Mouse (Mus musculus) heart, embryonic 15.5 days (tissue): ENCODE measurements at regions not wholly inside any gene's neighbourhood (a gene's known extent, or its start where the extent isn't known, plus 50 kb on each side); places are given as distances from the start of the nearest gene placed in this dataset.

Source experiments
- ATAC-seq: fragments of 200-750 bp; cut with Nextera tagmentation; replicated peaks from 2 replicates; pipeline ENCODE4 v1.8.0; 2017; ENCODE audit warnings: low read depth, moderate TSS enrichment; ENCODE audit not compliant: insufficient number of reproducible peaks, insufficient read depth, low FRiP score
- H3K27ac ChIP-seq: fragments of 300-500 bp; sonication (generic); 2 replicates; pipeline ENCODE4 v1.5.1; 2015; ENCODE audit warnings: mild to moderate bottlenecking, inconsistent platforms
- H3K27me3 ChIP-seq: fragments of 300-500 bp; sonication (generic); 2 replicates; pipeline ENCODE4 v1.6.1; 2015; ENCODE audit warnings: inconsistent platforms
- H3K36me3 ChIP-seq: fragments of 300-500 bp; sonication (generic); 2 replicates; pipeline ENCODE4 v1.6.1; 2015; ENCODE audit warnings: mild to moderate bottlenecking, inconsistent platforms
- H3K4me1 ChIP-seq: fragments of 300-500 bp; sonication (generic); replicated peaks from 2 replicates; pipeline ENCODE4 v1.6.1; 2015; ENCODE audit warnings: inconsistent platforms
- H3K4me2 ChIP-seq: fragments of 300-500 bp; sonication (generic); 2 replicates; pipeline ENCODE4 v1.6.1; 2015; ENCODE audit warnings: inconsistent platforms, mild to moderate bottlenecking, moderate library complexity
- H3K4me3 ChIP-seq: fragments of 300-500 bp; sonication (generic); 2 replicates; pipeline ENCODE4 v1.5.1; 2015; ENCODE audit warnings: mild to moderate bottlenecking, inconsistent platforms
- H3K9ac ChIP-seq: fragments of 300-500 bp; sonication (generic); 2 replicates; pipeline ENCODE4 v1.6.1; 2015; ENCODE audit warnings: mild to moderate bottlenecking, inconsistent platforms
- H3K9me3 ChIP-seq: fragments of 300-500 bp; sonication (generic); replicated peaks from 2 replicates; pipeline ENCODE4 v1.6.1; 2016; ENCODE audit warnings: inconsistent platforms
- WGBS: fragments of 180-500 bp; shearing (Covaris S2); methylation state at CpG from one replicate; pipeline ENCODE4 v1.1.7; 2015; ENCODE audit warnings: mixed read lengths; 5-methylcytosine and 5-hydroxymethylcytosine counted together

- 76% methylated on average over 5 of the region's 5 CpGs for WGBS
- Histone ChIP-seq H3K9ac (no peak overlapping the region), H3K9me3 (no peaks in the 10 kb centered on the region), H3K4me3 (no peak overlapping the region), H3K36me3 (no peaks in the 10 kb centered on the region), H3K4me1 (no peaks in the 10 kb centered on the region; the same call in 1 of the 2 replicates), H3K4me2 (no peak overlapping the region), H3K27me3 (no peaks in the 10 kb centered on the region), H3K27ac (no peak overlapping the region)
- ATAC-seq: no peak
These were observed 95.6 kb upstream of the Chd2 start for GRCm38 (mm10) chr7:73637101-73637809.

GRCm38 (mm10) chr7:73635422-73635821 is 93.8 kb upstream of the Chd2 start:
- H3K4me1 ChIP-seq: no peaks in the 10 kb centered on the region; the same call in 1 of the 2 replicates
- no peak overlapping the region for H3K27ac ChIP-seq
- H3K36me3 ChIP-seq: no peaks in the 10 kb centered on the region
- no peak overlapping the region for H3K4me2 ChIP-seq
- no peak for ATAC-seq
- H3K9me3 ChIP-seq: no peaks in the 10 kb centered on the region
- 88% methylated on average over 9 of the region's 9 CpGs for WGBS
- H3K9ac ChIP-seq: no peak overlapping the region
- H3K4me3 ChIP-seq: no peak overlapping the region
- no peaks in the 10 kb centered on the region for H3K27me3 ChIP-seq

- Histone ChIP-seq H3K27me3 (no peaks in the 10 kb centered on the region), H3K9ac (no peak overlapping the region), H3K36me3 (no peaks in the 10 kb centered on the region), H3K4me3 (no peak overlapping the region), H3K4me1 (0 out of 2 replicates have a peak, but pooled peaks cover 2% of the 10 kb centered on the region), H3K9me3 (no peaks in the 10 kb centered on the region), H3K4me2 (no peak overlapping the region), H3K27ac (no peak overlapping the region)
- 55% methylated on average over 7 of the region's 7 CpGs for WGBS
- no peak for ATAC-seq
These were observed 89.2 kb upstream of the Chd2 start for GRCm38 (mm10) chr7:73630790-73631189.

DNA sequence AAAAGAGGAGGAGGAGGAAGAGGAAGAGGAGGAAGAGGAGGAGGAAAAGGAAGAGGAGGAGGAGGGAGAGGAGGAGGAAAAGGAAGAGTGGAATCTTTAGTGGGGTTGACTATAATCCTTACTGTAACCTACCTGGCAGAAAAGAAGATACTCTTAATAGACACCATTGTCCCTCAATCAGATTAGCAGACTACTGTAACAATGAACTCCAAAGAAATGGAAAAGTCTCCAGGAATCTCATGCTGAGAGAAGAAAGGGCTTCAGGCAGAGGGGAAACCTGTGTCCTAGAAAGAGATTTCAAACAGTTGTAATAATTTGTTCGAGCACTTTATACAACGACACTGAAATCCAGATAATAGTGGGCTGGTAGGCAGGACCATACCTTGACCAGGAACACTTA is 87.6 kb upstream of the Chd2 start:
- ATAC-seq: no peak
- no peaks in the 10 kb centered on the region for H3K27me3 ChIP-seq
- H3K27ac ChIP-seq: no peak overlapping the region
- H3K4me3 ChIP-seq: no peak overlapping the region
- no peak overlapping the region for H3K9ac ChIP-seq
- WGBS: 89% methylated on average over 2 of the region's 2 CpGs
- H3K4me2 ChIP-seq: no peak overlapping the region
- H3K36me3 ChIP-seq: no peaks in the 10 kb centered on the region
- no peaks in the 10 kb centered on the region for H3K9me3 ChIP-seq
- 0 out of 2 replicates have a peak, but pooled peaks cover 2% of the 10 kb centered on the region for H3K4me1 ChIP-seq

- no peak overlapping the region for H3K4me2 ChIP-seq
- WGBS: 0% methylated on average over 6 of the region's 6 CpGs
- no peak overlapping the region for H3K27ac ChIP-seq
- no peak overlapping the region for H3K9ac ChIP-seq
- 0 out of 2 replicates have a peak, but pooled peaks cover 2% of the 10 kb centered on the region for H3K4me1 ChIP-seq
- no peaks in the 10 kb centered on the region for H3K27me3 ChIP-seq
- ATAC-seq: peak; percentile 64; the same call in 1 of the 2 replicates
- H3K36me3 ChIP-seq: no peaks in the 10 kb centered on the region
- no peaks in the 10 kb centered on the region for H3K9me3 ChIP-seq
- H3K4me3 ChIP-seq: no peak overlapping the region
These were observed 86.4 kb upstream of the Chd2 start for GRCm38 (mm10) chr7:73628071-73628470.

- Histone ChIP-seq H3K4me2 (no peak overlapping the region), H3K9ac (no peak overlapping the region), H3K4me1 (0 out of 2 replicates have a peak, but pooled peaks cover 4% of the 10 kb centered on the region), H3K27me3 (no peaks in the 10 kb centered on the region), H3K36me3 (no peaks in the 10 kb centered on the region), H3K9me3 (no peaks in the 10 kb centered on the region), H3K4me3 (no peak overlapping the region), H3K27ac (no peak overlapping the region)
- no peak for ATAC-seq
- 71% methylated on average over 7 of the region's 7 CpGs for WGBS
These were observed 84.7 kb upstream of the Chd2 start for GRCm38 (mm10) chr7:73626291-73626690.

DNA sequence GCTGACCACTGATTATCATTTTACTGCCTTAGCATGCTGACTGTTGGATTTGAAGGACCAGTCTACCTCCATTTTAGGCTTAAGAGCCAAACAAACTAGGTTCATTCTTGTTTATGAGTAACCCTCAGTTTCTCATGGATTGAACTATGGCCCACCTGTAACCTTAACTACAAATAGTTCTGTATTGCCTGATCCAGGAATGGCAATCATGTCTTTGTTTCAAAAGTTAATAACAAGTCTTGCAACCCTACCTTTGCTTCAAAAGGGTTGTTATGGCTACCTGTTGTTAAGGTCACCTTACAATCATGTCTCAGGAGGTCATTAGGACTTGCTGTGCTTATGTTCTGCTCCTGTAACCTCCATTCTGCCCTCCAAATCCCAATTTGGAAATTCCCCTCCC is 84.0 kb upstream of the Chd2 start:
- no peaks in the 10 kb centered on the region for H3K9me3 ChIP-seq
- no peak overlapping the region for H3K4me3 ChIP-seq
- H3K4me2 ChIP-seq: no peak overlapping the region
- H3K36me3 ChIP-seq: no peaks in the 10 kb centered on the region
- ATAC-seq: no peak
- H3K27ac ChIP-seq: no peak overlapping the region
- 0 out of 2 replicates have a peak, but pooled peaks cover 4% of the 10 kb centered on the region for H3K4me1 ChIP-seq
- H3K9ac ChIP-seq: no peak overlapping the region
- H3K27me3 ChIP-seq: no peaks in the 10 kb centered on the region

DNA sequence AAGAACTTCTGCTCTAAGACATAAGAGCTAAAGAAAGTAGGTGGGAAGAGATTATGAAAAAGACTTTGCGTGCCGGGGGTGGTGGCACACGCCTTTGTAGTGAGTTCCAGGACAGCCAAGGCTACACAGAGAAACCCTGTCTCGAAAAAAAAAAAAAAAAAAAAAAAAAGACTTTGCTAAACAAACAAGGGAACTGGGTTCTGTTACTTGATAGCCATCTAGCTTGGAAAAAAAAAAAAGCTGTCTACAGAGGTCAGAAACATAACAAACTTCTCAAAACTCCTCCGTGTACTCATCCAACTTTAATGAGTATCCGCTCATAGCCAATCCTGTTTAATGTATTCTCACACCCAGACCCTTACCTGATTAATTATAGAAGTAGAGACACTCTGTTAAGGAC is 83.4 kb upstream of the Chd2 start:
- ATAC-seq: no peak
- Histone ChIP-seq H3K36me3 (no peaks in the 10 kb centered on the region), H3K4me3 (no peak overlapping the region), H3K9me3 (no peaks in the 10 kb centered on the region), H3K4me1 (0 out of 2 replicates have a peak, but pooled peaks cover 4% of the 10 kb centered on the region), H3K27me3 (no peaks in the 10 kb centered on the region), H3K27ac (no peak overlapping the region), H3K4me2 (no peak overlapping the region), H3K9ac (no peak overlapping the region)
- 76% methylated on average over 6 of the region's 6 CpGs for WGBS

- Histone ChIP-seq H3K36me3 (no peaks in the 10 kb centered on the region), H3K27me3 (no peaks in the 10 kb centered on the region), H3K4me3 (no peak overlapping the region), H3K9me3 (no peaks in the 10 kb centered on the region), H3K9ac (no peak overlapping the region), H3K4me2 (no peak overlapping the region), H3K4me1 (0 out of 2 replicates have a peak, but pooled peaks cover 4% of the 10 kb centered on the region), H3K27ac (no peak overlapping the region)
- WGBS: 71% methylated on average over 3 of the region's 3 CpGs
- no peak for ATAC-seq
These were observed 82.5 kb upstream of the Chd2 start for GRCm38 (mm10) chr7:73624093-73624600.

DNA sequence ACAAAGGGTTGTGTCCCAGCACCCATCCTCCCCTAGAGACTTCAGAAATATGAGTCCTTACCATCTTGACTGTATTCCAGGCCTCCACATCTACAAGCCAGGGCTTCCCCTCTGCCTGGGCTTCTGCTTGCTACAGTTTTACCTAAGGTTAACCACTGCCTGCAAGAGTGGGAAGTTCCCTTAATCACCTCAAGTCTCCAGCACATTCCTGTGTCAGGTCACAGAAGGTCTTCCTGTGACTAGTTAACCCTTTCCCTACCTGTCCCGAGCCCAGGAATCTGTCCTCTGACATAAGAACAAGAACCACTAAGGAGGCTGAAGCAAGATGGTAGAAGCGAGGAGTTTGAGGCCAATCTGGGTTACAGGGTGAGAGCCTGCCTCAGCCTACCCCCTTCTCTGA is 80.8 kb upstream of the Chd2 start:
- Histone ChIP-seq H3K9me3 (no peaks in the 10 kb centered on the region), H3K4me3 (no peak overlapping the region), H3K27me3 (no peaks in the 10 kb centered on the region), H3K36me3 (no peaks in the 10 kb centered on the region), H3K4me2 (no peak overlapping the region), H3K27ac (no peak overlapping the region), H3K9ac (no peak overlapping the region), H3K4me1 (0 out of 2 replicates have a peak, but pooled peaks cover 2% of the 10 kb centered on the region)
- WGBS: 61% methylated on average over 2 of the region's 2 CpGs
- no peak for ATAC-seq

GRCm38 (mm10) chr7:73620341-73620740 is 78.7 kb upstream of the Chd2 start:
- no peak overlapping the region for H3K4me3 ChIP-seq
- ATAC-seq: no peak
- no peak overlapping the region for H3K9ac ChIP-seq
- 88% methylated on average over 9 of the region's 9 CpGs for WGBS
- H3K27me3 ChIP-seq: no peaks in the 10 kb centered on the region
- peaks cover 15% of the 10 kb centered on the region; the same call in 1 of the 2 replicates for H3K4me1 ChIP-seq
- H3K9me3 ChIP-seq: no peaks in the 10 kb centered on the region
- no peak overlapping the region for H3K27ac ChIP-seq
- no peak overlapping the region for H3K4me2 ChIP-seq
- H3K36me3 ChIP-seq: no peaks in the 10 kb centered on the region
